Mouse (Mus musculus) heart, embryonic 11.5 days (tissue): ENCODE data around the gene 4930452B06Rik. TPM values are rescaled to one million over a fixed set of nuclear protein-coding genes. Genes with fewer than 3 reads are reported as not detected.

Source experiments
- ATAC-seq: fragments of 200-750 bp; cut with Nextera tagmentation; replicated peaks from 2 replicates; pipeline ENCODE4 v1.8.0; 2017; ENCODE audit warnings: moderate library complexity; ENCODE audit not compliant: insufficient number of reproducible peaks, low FRiP score, low TSS enrichment
- H3K27ac ChIP-seq: fragments of 300-500 bp; sonication (generic); 2 replicates; pipeline ENCODE4 v1.5.1; 2014; ENCODE audit warnings: mild to moderate bottlenecking, low read depth, low read length
- H3K27me3 ChIP-seq: fragments of 300-500 bp; sonication (generic); 2 replicates; pipeline ENCODE4 v1.6.1; 2014; ENCODE audit warnings: mild to moderate bottlenecking, low read length, mixed read lengths; ENCODE audit not compliant: control insufficient read depth, insufficient read depth
- H3K36me3 ChIP-seq: fragments of 300-500 bp; sonication (generic); 2 replicates; pipeline ENCODE4 v1.6.1; 2014; ENCODE audit warnings: mild to moderate bottlenecking, low read length, moderate library complexity, mixed read lengths; ENCODE audit not compliant: control insufficient read depth, insufficient read depth
- H3K4me1 ChIP-seq: fragments of 300-500 bp; sonication (generic); 2 replicates; pipeline ENCODE4 v1.6.1; 2014; ENCODE audit warnings: low read length; ENCODE audit not compliant: control insufficient read depth, insufficient read depth
- H3K4me2 ChIP-seq: fragments of 300-500 bp; sonication (generic); 2 replicates; pipeline ENCODE4 v1.6.1; 2014; ENCODE audit warnings: mild to moderate bottlenecking, moderate library complexity
- H3K4me3 ChIP-seq: fragments of 300-500 bp; sonication (generic); 2 replicates; pipeline ENCODE4 v1.5.1; 2014; ENCODE audit warnings: low read depth, low read length
- H3K9ac ChIP-seq: fragments of 300-500 bp; sonication (generic); 2 replicates; pipeline ENCODE4 v1.6.1; 2014; ENCODE audit warnings: mild to moderate bottlenecking, low read depth, low read length, moderate library complexity
- H3K9me3 ChIP-seq: fragments of 300-500 bp; sonication (generic); replicated peaks from 2 replicates; pipeline ENCODE4 v1.6.1; 2016; ENCODE audit warnings: low read length; ENCODE audit not compliant: control insufficient read depth
- WGBS: fragments of 180-500 bp; shearing (Covaris S2); extraction: QIAGEN DNeasy Blood & Tissue Kit; methylation state at CpG from one replicate; pipeline ENCODE4 v1.1.7; 2014; ENCODE audit not compliant: insufficient replicate concordance; 5-methylcytosine and 5-hydroxymethylcytosine counted together
- polyA plus RNA-seq: library from polyadenylated mRNA; unstranded; fragments of >200 nt; fragmentation: Nextera tagmentation; extraction: Ambion mirVana; gene quantifications from 2 replicates; pipeline ENCODE4 v1.2.1, GENCODE M21; 2014

Gene 4930452B06Rik
- polyA plus RNA-seq, 1 experiment from 2014 or later = 19.2 TPM

DNA sequence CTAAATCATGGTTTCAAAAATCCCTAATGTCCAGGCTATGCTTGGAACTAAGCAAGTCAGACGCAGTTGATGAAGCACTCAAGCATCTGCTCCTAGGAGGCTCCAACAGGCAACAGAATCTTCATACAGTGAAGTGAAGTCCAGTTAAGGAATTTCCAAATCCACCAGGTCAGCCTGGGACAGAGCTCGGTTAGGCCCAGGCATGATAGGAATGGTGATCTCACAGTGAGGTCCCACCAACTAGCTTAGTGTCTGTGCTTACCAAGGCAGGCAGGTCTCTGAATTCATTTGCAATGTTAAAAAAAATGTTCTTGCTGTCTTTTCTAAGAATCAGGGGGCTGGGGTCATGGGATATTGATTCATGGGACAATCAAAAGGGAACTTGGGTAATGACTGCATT lies 236.3 kb downstream of the 4930452B06Rik start:
- H3K4me2 ChIP-seq = no peak overlapping the region
- no peak for ATAC-seq
- H3K9ac ChIP-seq = no peak overlapping the region
- no peaks in the 10 kb centered on the region for H3K36me3 ChIP-seq
- H3K9me3 ChIP-seq = no peaks in the 10 kb centered on the region
- no peak overlapping the region for H3K4me3 ChIP-seq
- 66% methylated on average over 2 of the region's 2 CpGs for WGBS
- H3K4me1 ChIP-seq = no peaks in the 10 kb centered on the region
- no peak overlapping the region for H3K27ac ChIP-seq
- H3K27me3 ChIP-seq = no peaks in the 10 kb centered on the region

DNA sequence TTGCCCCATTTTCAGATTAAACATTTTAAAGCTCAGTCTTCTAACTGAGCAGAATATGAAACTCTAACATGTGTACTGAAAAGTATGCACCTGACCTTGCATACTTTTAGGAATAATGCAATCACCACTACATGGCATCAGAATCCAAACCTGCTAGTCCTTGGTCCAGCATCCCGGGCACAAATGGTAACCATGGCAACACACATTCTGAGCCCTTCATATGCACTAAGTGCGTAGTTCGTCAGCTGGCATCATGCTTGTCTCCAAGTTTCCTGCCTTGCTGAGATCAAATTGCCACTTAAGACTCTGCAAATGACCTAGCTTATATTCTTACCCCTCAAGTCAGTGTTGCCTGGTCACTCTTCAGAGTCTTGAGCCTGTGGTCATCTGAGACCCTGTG lies 243.2 kb downstream of the 4930452B06Rik start:
- no peaks in the 10 kb centered on the region for H3K27me3 ChIP-seq
- no peaks in the 10 kb centered on the region for H3K9me3 ChIP-seq
- H3K36me3 ChIP-seq = no peaks in the 10 kb centered on the region
- no peak overlapping the region for H3K4me2 ChIP-seq
- 84% methylated on average over 3 of the region's 3 CpGs for WGBS
- no peaks in the 10 kb centered on the region for H3K4me1 ChIP-seq
- H3K9ac ChIP-seq = no peak overlapping the region
- H3K4me3 ChIP-seq = no peak overlapping the region
- no peak overlapping the region for H3K27ac ChIP-seq
- no peak for ATAC-seq

DNA sequence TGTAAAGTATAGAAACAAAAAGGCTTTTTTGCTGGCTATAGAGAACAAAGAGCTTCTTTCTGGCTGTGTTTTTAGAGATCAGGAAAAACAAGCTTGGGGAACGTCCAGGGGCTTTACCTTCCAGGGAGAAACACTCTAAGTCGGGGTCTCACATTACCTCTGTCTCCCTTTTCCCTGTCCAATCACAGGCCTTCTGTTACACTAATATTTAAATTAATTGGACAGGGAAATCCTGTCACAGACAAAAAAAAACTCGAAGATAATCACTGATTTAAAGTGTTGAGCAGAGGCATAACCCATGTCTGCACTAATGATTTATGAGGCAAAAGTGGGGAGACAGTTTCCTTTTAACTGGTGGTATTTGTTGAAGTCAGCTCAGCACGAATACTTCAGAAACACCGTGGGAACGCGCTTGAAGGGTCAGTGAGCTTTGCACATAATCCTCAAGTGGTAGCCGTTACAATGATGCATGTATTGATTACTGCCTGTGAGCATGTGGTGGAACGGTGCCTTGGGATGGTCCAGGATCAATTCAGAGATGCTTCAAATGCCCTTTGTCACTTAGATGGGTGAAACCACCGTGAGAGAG lies 244.7 kb downstream of the 4930452B06Rik start:
- ATAC-seq = no peak
- H3K4me2 ChIP-seq = 0 out of 2 replicates have a peak overlapping the region, but pooled peaks have one; percentile 0

DNA sequence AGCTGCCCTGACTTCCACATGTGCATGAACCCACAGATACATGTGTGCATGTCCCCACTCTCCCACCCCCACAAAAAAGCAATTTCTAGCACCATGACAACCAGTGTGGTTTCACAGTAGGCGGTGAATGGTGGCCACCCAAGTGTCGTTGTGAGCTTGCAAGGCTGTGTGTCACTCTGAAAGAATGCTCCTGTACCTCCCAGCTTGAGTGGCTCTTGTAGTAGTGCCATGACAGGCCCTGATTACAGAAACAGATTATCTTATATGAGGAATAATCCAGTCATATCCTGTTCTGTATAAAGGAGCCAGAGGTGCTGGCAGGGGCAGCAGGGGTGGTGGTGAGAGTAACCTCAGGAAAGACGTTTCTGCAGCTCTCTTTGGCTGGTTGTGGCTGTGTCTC lies 247.4 kb downstream of the 4930452B06Rik start:
- Histone ChIP-seq H3K27ac (no peak overlapping the region), H3K4me1 (no peaks in the 10 kb centered on the region), H3K9me3 (no peaks in the 10 kb centered on the region), H3K9ac (no peak overlapping the region), H3K27me3 (no peaks in the 10 kb centered on the region), H3K4me3 (no peak overlapping the region), H3K36me3 (no peaks in the 10 kb centered on the region), H3K4me2 (no peak overlapping the region)
- 45% methylated on average over 3 of the region's 3 CpGs for WGBS
- ATAC-seq = no peak

More for the DNA sequence above, 244.7 kb downstream of the 4930452B06Rik start:
- H3K27ac ChIP-seq = no peak overlapping the region
- H3K4me1 ChIP-seq = no peaks in the 10 kb centered on the region
- H3K9ac ChIP-seq = no peak overlapping the region
- WGBS = 31% methylated on average over 10 of the region's 10 CpGs
- no peaks in the 10 kb centered on the region for H3K36me3 ChIP-seq
- no peak overlapping the region for H3K4me3 ChIP-seq
- no peaks in the 10 kb centered on the region for H3K9me3 ChIP-seq
- H3K27me3 ChIP-seq = no peaks in the 10 kb centered on the region

DNA sequence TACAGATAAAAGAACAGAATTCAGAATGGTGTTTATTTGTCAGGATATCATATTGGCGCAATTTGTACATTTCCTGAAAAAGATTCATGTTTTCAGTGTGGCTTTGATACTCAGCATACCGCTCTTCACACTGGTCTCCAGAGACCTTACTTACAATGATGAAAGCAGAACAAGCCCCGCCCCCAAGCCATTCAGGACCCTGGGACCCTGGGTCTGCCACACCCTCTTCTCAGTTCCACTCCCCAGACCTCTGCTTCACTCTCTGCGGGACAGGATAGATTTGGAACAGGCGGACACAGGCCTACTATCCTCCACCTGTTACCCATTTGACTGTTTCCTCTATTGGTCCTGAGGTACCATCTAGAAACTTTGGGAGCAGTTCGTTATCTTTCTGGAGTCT lies 260.1 kb downstream of the 4930452B06Rik start:
- no peak for ATAC-seq
- Histone ChIP-seq H3K4me3 (no peak overlapping the region), H3K4me2 (no peak overlapping the region), H3K4me1 (no peaks in the 10 kb centered on the region), H3K27me3 (no peaks in the 10 kb centered on the region), H3K27ac (no peak overlapping the region), H3K36me3 (no peaks in the 10 kb centered on the region), H3K9me3 (no peaks in the 10 kb centered on the region), H3K9ac (no peak overlapping the region)
- 59% methylated on average over 6 of the region's 6 CpGs for WGBS

DNA sequence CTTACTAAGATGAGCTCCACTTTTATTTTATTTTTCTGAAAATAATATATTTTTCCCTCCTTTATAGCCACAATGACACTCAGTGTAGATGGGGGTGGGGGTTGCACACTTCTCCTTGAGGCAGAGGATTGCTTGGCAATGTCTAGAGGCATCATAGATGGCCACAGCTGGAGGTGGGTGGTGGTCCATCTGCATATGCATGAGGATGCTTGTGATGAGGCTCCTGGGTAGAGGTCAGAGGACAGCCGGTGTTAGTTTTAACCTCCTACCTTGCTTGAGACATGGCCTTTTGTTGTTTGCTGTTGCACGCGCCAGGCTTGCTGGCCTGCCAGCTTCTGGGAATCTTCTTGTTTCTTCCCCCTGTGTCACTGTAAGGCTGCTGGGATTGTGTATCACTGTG lies 262.7 kb downstream of the 4930452B06Rik start:
- Histone ChIP-seq H3K27me3 (no peaks in the 10 kb centered on the region), H3K9me3 (no peaks in the 10 kb centered on the region), H3K36me3 (no peaks in the 10 kb centered on the region), H3K4me2 (no peak overlapping the region), H3K4me3 (no peak overlapping the region), H3K27ac (no peak overlapping the region), H3K4me1 (no peaks in the 10 kb centered on the region), H3K9ac (no peak overlapping the region)
- WGBS = 87% methylated on average over 3 of the region's 3 CpGs
- ATAC-seq = no peak

DNA sequence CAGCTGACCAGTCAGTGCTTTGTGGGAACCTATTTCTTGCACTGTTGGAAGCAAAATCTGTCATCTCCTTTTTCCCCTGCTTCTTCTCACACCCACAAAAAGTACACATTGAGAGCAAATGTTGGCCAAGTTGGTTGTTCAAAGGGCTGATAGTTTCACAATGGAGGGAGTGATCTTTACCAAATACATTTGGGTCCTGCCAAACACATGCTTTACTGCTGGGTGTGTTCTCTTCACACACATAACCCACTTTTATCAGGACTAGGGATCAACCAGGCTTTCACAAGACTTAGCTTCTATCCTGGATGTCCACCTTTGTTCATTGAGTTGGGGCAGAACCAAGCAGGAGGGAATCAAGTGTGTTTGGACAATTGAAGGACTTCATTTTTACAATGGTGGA lies 267.5 kb downstream of the 4930452B06Rik start:
- Histone ChIP-seq H3K4me1 (no peaks in the 10 kb centered on the region), H3K9me3 (no peaks in the 10 kb centered on the region), H3K27me3 (no peaks in the 10 kb centered on the region), H3K4me3 (no peak overlapping the region), H3K4me2 (no peak overlapping the region), H3K9ac (no peak overlapping the region), H3K36me3 (no peaks in the 10 kb centered on the region), H3K27ac (no peak overlapping the region)
- ATAC-seq = no peak

DNA sequence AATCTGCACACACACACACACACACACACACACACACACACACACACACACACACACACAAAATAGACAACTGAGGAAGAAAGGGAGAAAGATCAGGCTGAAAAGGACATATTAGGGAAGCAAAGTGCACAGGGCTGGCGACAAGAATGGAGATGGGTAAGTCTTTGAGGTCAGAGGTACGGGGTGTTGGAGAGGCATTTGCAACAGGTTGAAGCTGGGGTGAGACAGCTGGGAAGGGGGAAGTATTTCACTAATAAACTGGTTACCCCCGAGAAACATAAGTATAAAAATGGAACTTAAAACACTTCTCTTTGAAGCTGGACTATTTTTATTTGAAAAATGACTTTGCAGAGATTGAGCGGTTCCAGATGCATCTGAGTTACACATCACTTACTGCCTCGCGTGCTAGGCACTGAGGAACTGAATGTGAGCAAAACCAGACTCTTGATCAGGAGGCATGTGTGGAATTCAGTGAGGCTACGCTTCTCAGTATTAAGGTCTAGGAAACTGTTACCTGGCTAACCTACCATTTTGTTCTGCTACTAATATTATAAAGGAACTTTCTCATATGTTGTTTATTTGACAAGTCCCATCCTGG lies 270.3 kb downstream of the 4930452B06Rik start:
- Histone ChIP-seq H3K27ac (no peak overlapping the region), H3K9me3 (no peaks in the 10 kb centered on the region), H3K36me3 (no peaks in the 10 kb centered on the region), H3K4me3 (no peak overlapping the region), H3K27me3 (no peaks in the 10 kb centered on the region), H3K4me2 (no peak overlapping the region), H3K4me1 (no peaks in the 10 kb centered on the region), H3K9ac (no peak overlapping the region)
- no peak for ATAC-seq
- WGBS = 50% methylated on average over 7 of the region's 7 CpGs

DNA sequence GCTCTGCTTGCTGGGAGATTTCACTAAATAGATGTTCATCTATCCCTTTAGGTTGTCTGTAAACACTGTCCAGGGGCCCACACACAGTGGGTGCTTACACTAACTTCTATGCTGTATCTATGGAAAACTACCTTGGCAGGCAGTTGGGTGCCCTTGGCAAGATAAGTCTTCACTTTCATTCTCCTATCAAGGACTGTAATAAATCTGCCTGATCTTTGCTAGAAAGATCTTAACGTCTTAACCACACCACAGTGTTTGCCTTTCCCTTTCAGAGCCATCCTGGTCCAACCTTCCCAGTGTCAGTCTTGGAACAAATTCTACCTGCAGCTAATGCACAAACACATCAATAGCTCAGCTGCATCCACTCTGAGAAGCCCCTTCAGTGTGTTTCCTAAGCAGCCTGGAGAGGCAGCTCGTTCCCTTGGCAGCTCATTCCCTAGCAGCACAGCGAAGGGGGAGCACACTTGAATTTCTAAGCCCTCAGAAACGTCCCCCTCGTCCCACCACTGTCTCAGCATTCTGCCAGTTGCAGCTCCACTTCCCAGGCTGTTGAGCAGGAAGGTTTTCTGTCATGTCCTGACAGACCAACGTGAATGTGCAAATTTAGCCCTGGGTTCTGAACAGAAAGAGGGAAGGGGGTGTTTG lies 273.7 kb downstream of the 4930452B06Rik start:
- ATAC-seq = no peak

More for the DNA sequence above, 273.7 kb downstream of the 4930452B06Rik start:
- Histone ChIP-seq H3K27ac (no peak overlapping the region), H3K9ac (no peak overlapping the region), H3K9me3 (no peaks in the 10 kb centered on the region), H3K4me1 (no peaks in the 10 kb centered on the region), H3K27me3 (no peaks in the 10 kb centered on the region), H3K36me3 (no peaks in the 10 kb centered on the region), H3K4me2 (no peak overlapping the region), H3K4me3 (no peak overlapping the region)
- 51% methylated on average over 6 of the region's 6 CpGs for WGBS
